21 mouse cellular contexts compared by ENCODE assay signal in the genomic region with DNA sequence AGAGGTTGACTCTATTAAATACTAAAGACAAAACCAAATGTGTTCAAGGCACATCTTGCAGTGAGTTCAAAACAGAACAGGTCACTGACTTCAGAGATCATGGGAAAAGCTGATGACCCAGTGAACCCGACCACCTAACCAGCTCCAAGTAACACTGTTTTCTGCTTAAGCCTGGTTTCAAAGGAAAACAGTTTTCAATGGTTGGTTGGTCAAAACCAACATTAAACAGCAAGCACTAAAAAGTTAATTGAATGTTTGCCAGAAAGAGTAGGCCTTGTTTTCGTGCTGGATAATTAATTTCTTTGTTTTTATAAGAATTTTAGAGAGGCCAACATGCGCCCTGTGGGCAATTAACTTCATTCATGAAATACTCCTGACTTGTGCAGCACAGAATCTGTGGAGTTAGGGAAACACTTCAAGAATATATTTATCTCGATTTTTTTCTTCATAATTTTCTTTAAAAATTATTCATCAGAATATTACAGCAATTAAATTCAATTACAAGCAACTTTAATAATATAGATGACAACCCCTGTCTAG.
"Had no signal": no experiment of that assay in that cellular context is flagged by ENCODE, and none has a peak within 500 bp of the region (broad histone marks: within the 10 kb centered on the region; RNA-seq: fewer than 3 reads in every experiment).

No protein-coding gene starts in this region.

- H3K9ac ChIP-seq: lung, embryonic 15.5 days; midbrain, embryonic 12.5 days; neural tube, embryonic 13.5 days; neural tube, embryonic 15.5 days had no signal

- H3K4me3 ChIP-seq: lung, embryonic 15.5 days; megakaryocyte, embryonic 14.5 days; midbrain, embryonic 12.5 days; myocyte; neural tube, embryonic 13.5 days; neural tube, embryonic 15.5 days had no signal

- H3K27ac ChIP-seq: lung, embryonic 15.5 days; macrophage; midbrain, embryonic 12.5 days; neural tube, embryonic 13.5 days; neural tube, embryonic 15.5 days had no signal

- H3K36me3 ChIP-seq: lung, embryonic 15.5 days; midbrain, embryonic 12.5 days; neural tube, embryonic 13.5 days; neural tube, embryonic 15.5 days had no signal

- ATAC-seq: lung, postnatal 0 days; midbrain, embryonic 16.5 days had no signal

- H3K9me3 ChIP-seq: lung, embryonic 15.5 days; megakaryocyte, embryonic 14.5 days; midbrain, embryonic 12.5 days; neural tube, embryonic 13.5 days; neural tube, embryonic 15.5 days had no signal

- H3K27me3 ChIP-seq: lung, embryonic 15.5 days; megakaryocyte, embryonic 14.5 days; midbrain, embryonic 12.5 days; neural tube, embryonic 13.5 days; neural tube, embryonic 15.5 days had no signal

- H3K4me2 ChIP-seq: lung, embryonic 15.5 days; midbrain, embryonic 12.5 days; neural tube, embryonic 13.5 days; neural tube, embryonic 15.5 days had no signal

- DNase-seq: lung, adult 2 months; lung, postnatal 14 days; lung, postnatal 36 days; midbrain, embryonic 14.5 days; retina, postnatal 1 day; right cerebral cortex, adult 18-20 months; right cerebral cortex, postnatal 25 days; right cerebral cortex, postnatal 4 days; spleen, adult 18-20 months; thymus, adult 18-20 months; thymus, postnatal 14 days; thymus, postnatal 36 days had no signal
